19 mouse cellular contexts compared by ENCODE assay signal in the genomic region with DNA sequence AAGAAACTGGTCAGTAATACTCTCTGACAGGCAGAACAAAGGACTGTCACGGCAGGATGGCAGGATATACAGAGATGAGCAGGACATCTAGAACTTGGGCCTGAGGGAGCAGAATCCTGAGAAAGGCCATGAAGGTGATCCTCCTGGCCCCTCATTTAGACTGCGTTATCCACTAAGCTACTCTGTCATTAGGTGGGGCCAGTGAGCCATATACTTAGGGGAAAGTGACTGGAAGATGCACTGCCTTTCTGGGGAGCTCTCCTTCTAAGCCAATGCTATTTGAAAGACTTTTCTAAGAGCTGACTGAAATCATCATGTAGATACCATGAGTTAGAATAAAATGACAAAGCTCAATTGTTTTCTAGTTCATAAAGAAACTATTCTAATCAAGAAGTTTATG. TPM values are rescaled to one million over a fixed set of nuclear protein-coding genes. Genes with fewer than 3 reads are reported as not detected.
A peak's percentile ranks its signal among the peaks of the same experiment; 100 is the strongest.
DNase-seq lines count a peak whose midpoint lies in the region; ATAC-seq and TF ChIP-seq lines count a peak whose summit lies in the region.
"Had no signal": no experiment of that assay in that cellular context is flagged by ENCODE, and none has a peak within 500 bp of the region (broad histone marks: within the 10 kb centered on the region; RNA-seq: fewer than 3 reads in every experiment).

No protein-coding gene starts in this region.

- no peak overlapping the region for H3K4me3 ChIP-seq in forebrain, postnatal 0 days (ENCODE audit: low read depth, low read length)
- H3K4me3 ChIP-seq in forebrain, embryonic 13.5 days, result no peak overlapping the region
- H3K4me3 ChIP-seq in liver, postnatal 0 days (ENCODE audit: low read depth, low read length), result no peak overlapping the region
- no peak overlapping the region for H3K4me3 ChIP-seq in CH12.LX (replicated peaks in 1 of 3; ENCODE audit: low read depth in 2 of 3, low read length in 2 of 3, poor library complexity in 1 of 3)
- H3K4me3 ChIP-seq: erythroblast, embryonic 14.5 days; forebrain, embryonic 15.5 days; kidney, embryonic 15.5 days; limb, embryonic 12.5 days had no signal

- H3K27ac ChIP-seq in forebrain, postnatal 0 days (ENCODE audit: low read depth, low read length), result no peak overlapping the region
- H3K27ac ChIP-seq in forebrain, embryonic 13.5 days, result no peak overlapping the region
- no peak overlapping the region for H3K27ac ChIP-seq in liver, postnatal 0 days (ENCODE audit: low read depth)
- no peak overlapping the region for H3K27ac ChIP-seq in CH12.LX (ENCODE audit: insufficient read depth, low read depth)
- H3K27ac ChIP-seq: forebrain, embryonic 15.5 days; kidney, embryonic 15.5 days; liver, embryonic 14.5 days had no signal

- no peaks in the 10 kb centered on the region for H3K9me3 ChIP-seq in forebrain, postnatal 0 days (ENCODE audit: low read length)
- no peaks in the 10 kb centered on the region for H3K9me3 ChIP-seq in forebrain, embryonic 13.5 days (replicated peaks)
- no peaks in the 10 kb centered on the region for H3K9me3 ChIP-seq in liver, postnatal 0 days (ENCODE audit: low read length)
- H3K9me3 ChIP-seq in CH12.LX (replicated peaks; ENCODE audit: low read length), result no peaks in the 10 kb centered on the region
- H3K9me3 ChIP-seq: forebrain, embryonic 15.5 days; kidney, embryonic 15.5 days; limb, embryonic 12.5 days had no signal

- DNase-seq in forebrain, postnatal 0 days, result no peak
- DNase-seq in liver, postnatal 0 days, result no peak
- DNase-seq in liver (no peak), CH12.LX (ENCODE audit: extremely low read depth) (no peak)
- peak; percentile 15 for DNase-seq in naive thymus-derived CD4-positive, alpha-beta T cell, adult 2 months (ENCODE audit: low read depth)
- no peak for DNase-seq in cerebellum, postnatal 14 days
- DNase-seq: adrenal gland, postnatal 25 days; cerebellum, adult 8-10 months; heart, adult 11 months; midbrain, embryonic 14.5 days; retina, postnatal 1 day; right cerebral cortex, postnatal 4 days; thymus, adult 18-20 months had no signal

- 0 out of 2 replicates have a peak, but pooled peaks have one; percentile 11 for TF ChIP-seq CTCF in forebrain, postnatal 0 days (IDR thresholded peaks at IDR 0.05; ENCODE audit: low read depth)
- peak; percentile 22; the same call in 1 of the 2 replicates for TF ChIP-seq CTCF in liver, postnatal 0 days (IDR thresholded peaks at IDR 0.05; ENCODE audit: low read depth)
- TF ChIP-seq CTCF in CH12.LX (conservative IDR thresholded peaks at IDR 0.05 in 1 of 2, IDR thresholded peaks at IDR 0.05 in 1 of 2; ENCODE audit: low read depth in 2 of 2, low read length in 2 of 2), result peak in 1 of 2 experiments; percentile 41; a peak in 2 of 4 replicates

- no peaks in the 10 kb centered on the region for H3K4me1 ChIP-seq in forebrain, postnatal 0 days (ENCODE audit: insufficient read depth)
- no peaks in the 10 kb centered on the region for H3K4me1 ChIP-seq in forebrain, embryonic 13.5 days
- no peaks in the 10 kb centered on the region for H3K4me1 ChIP-seq in liver, postnatal 0 days (ENCODE audit: insufficient read depth)
- H3K4me1 ChIP-seq in CH12.LX (ENCODE audit: control insufficient read depth in 1 of 2, insufficient read depth in 2 of 2), result no peaks in the 10 kb centered on the region
- H3K4me1 ChIP-seq: forebrain, embryonic 15.5 days; kidney, embryonic 15.5 days had no signal

- H3K9ac ChIP-seq in forebrain, postnatal 0 days, result no peak overlapping the region
- H3K9ac ChIP-seq in forebrain, embryonic 13.5 days, result no peak overlapping the region
- no peak overlapping the region for H3K9ac ChIP-seq in liver, postnatal 0 days (replicated peaks)
- no peak overlapping the region for H3K9ac ChIP-seq in CH12.LX (ENCODE audit: insufficient read depth, low read depth)
- H3K9ac ChIP-seq: forebrain, embryonic 15.5 days; kidney, embryonic 15.5 days; limb, embryonic 12.5 days; liver, embryonic 14.5 days had no signal

- 74% methylated on average over 2 of the region's 2 CpGs for WGBS in forebrain, postnatal 0 days
- 73% methylated on average over 2 of the region's 2 CpGs for WGBS in forebrain, embryonic 13.5 days
- 81% methylated on average over 2 of the region's 2 CpGs for WGBS in liver, postnatal 0 days (ENCODE audit: insufficient replicate concordance)

- H3K36me3 ChIP-seq in forebrain, postnatal 0 days (ENCODE audit: insufficient read depth), result peaks cover 55% of the 10 kb centered on the region
- peaks cover 62% of the 10 kb centered on the region for H3K36me3 ChIP-seq in forebrain, embryonic 13.5 days (ENCODE audit: poor library complexity, severe bottlenecking)
- no peaks in the 10 kb centered on the region for H3K36me3 ChIP-seq in liver, postnatal 0 days (replicated peaks; ENCODE audit: insufficient read depth, low read length)
- peaks cover 46 to 85% of the 10 kb centered on the region in 2 experiments for H3K36me3 ChIP-seq in CH12.LX (replicated peaks in 1 of 2; ENCODE audit: control insufficient read depth in 1 of 2, insufficient read depth in 1 of 2, low read length in 1 of 2)

- TF ChIP-seq POLR2A in CH12.LX (IDR thresholded peaks at IDR 0.05; ENCODE audit: low read depth, low read length), result no peak

- in situ Hi-C loops in CH12.LX (cut with MboI; ENCODE audit: low pct_ligation_motif_present, low pct_unique_long_range_greater_than_20kb, low sequenced_read_pairs), result no loop called here

- TF ChIP-seq EP300 in liver, postnatal 0 days (IDR thresholded peaks at IDR 0.05; ENCODE audit: low read depth), result no peak
- no peak for TF ChIP-seq EP300 in CH12.LX (IDR thresholded peaks at IDR 0.05; ENCODE audit: low read length)

- ATAC-seq in forebrain, postnatal 0 days, result no peak
- ATAC-seq in forebrain, embryonic 13.5 days, result no peak
- ATAC-seq in liver, postnatal 0 days, result no peak
- ATAC-seq: forebrain, embryonic 15.5 days had no signal

- dilution Hi-C loops in CH12.LX (cut with MboI; ENCODE audit: extremely low pct_ligation_motif_present, extremely low pct_unique_long_range_greater_than_20kb, low sequenced_read_pairs), result no loop called here

- H3K27me3 ChIP-seq in forebrain, postnatal 0 days (ENCODE audit: insufficient read depth, low read length), result no peaks in the 10 kb centered on the region
- H3K27me3 ChIP-seq in forebrain, embryonic 13.5 days, result no peaks in the 10 kb centered on the region
- no peaks in the 10 kb centered on the region for H3K27me3 ChIP-seq in liver, postnatal 0 days (ENCODE audit: insufficient read depth, low read length)
- no peaks in the 10 kb centered on the region for H3K27me3 ChIP-seq in CH12.LX (replicated peaks)
- H3K27me3 ChIP-seq: forebrain, embryonic 15.5 days; kidney, embryonic 15.5 days; limb, embryonic 12.5 days had no signal

- peak; percentile 30 for TF ChIP-seq RAD21 in CH12.LX (IDR thresholded peaks at IDR 0.05; ENCODE audit: low read depth, low read length)

- H3K4me2 ChIP-seq in forebrain, postnatal 0 days (ENCODE audit: low read depth), result no peak overlapping the region
- H3K4me2 ChIP-seq in forebrain, embryonic 13.5 days, result no peak overlapping the region
- no peak overlapping the region for H3K4me2 ChIP-seq in liver, postnatal 0 days (ENCODE audit: low read depth, low read length)
- no peak overlapping the region for H3K4me2 ChIP-seq in CH12.LX (ENCODE audit: insufficient read depth, low read depth, poor library complexity, severe bottlenecking)
- H3K4me2 ChIP-seq: forebrain, embryonic 15.5 days; kidney, embryonic 15.5 days; limb, embryonic 12.5 days had no signal

- H3K79me2 ChIP-seq in CH12.LX (replicated peaks; ENCODE audit: control insufficient read depth, extremely low read depth, insufficient read depth, poor library complexity, severe bottlenecking), result no peaks in the 10 kb centered on the region

TF ChIP-seq in CH12.LX, 34 proteins besides CTCF, POLR2A, EP300 and RAD21:
- TF ChIP-seq TBP (conservative IDR thresholded peaks at IDR 0.05; ENCODE audit: low read depth, low read length), result no peak
- TF ChIP-seq RCOR1 (conservative IDR thresholded peaks at IDR 0.05; ENCODE audit: low read depth, low read length), result no peak
- TF ChIP-seq ZC3H11A (IDR thresholded peaks at IDR 0.05; ENCODE audit: low read depth, low read length), result no peak
- TF ChIP-seq MXI1 (IDR thresholded peaks at IDR 0.05; ENCODE audit: low read depth, low read length), result no peak
- TF ChIP-seq MAZ (IDR thresholded peaks at IDR 0.05; ENCODE audit: low read depth, low read length), result no peak
- no peak for TF ChIP-seq POLR2AphosphoS2 (IDR thresholded peaks at IDR 0.05; ENCODE audit: low read depth, low read length)
- no peak for TF ChIP-seq NELFE (IDR thresholded peaks at IDR 0.05; ENCODE audit: low read depth, low read length)
- no peak for TF ChIP-seq GABPA (IDR thresholded peaks at IDR 0.05; ENCODE audit: insufficient replicate concordance, low read depth, low read length)
- TF ChIP-seq UBTF (IDR thresholded peaks at IDR 0.05; ENCODE audit: low read depth, low read length), result no peak
- TF ChIP-seq MYC (IDR thresholded peaks at IDR 0.05; ENCODE audit: low read depth, low read length), result no peak
- no peak for TF ChIP-seq USF2 (conservative IDR thresholded peaks at IDR 0.05; ENCODE audit: low read depth, low read length)
- TF ChIP-seq MAX (IDR thresholded peaks at IDR 0.05; ENCODE audit: low read length), result no peak
- TF ChIP-seq USF1 (IDR thresholded peaks at IDR 0.05; ENCODE audit: low read depth, low read length), result no peak
- no peak for TF ChIP-seq HCFC1 (IDR thresholded peaks at IDR 0.05; ENCODE audit: low read depth, low read length)

RNA-seq across cellular contexts. Expression of gene Myo5c, which starts 21.6 kb away (rescaled TPM):
- 0.10 and 0.31 TPM in 2 replicates for total RNA-seq in forebrain, postnatal 0 days (2014; rRNA removed)
- 0.16 and 0.20 TPM in 2 replicates for polyA plus RNA-seq in forebrain, postnatal 0 days (2015; fragmentation: Nextera tagmentation; extraction: Ambion mirVana)
- polyA plus RNA-seq in forebrain, embryonic 13.5 days (2015; fragmentation: Nextera tagmentation; extraction: Ambion mirVana), result 0.21 and 0.28 TPM in 2 replicates
- polyA plus RNA-seq in liver, postnatal 0 days (2015; fragmentation: Nextera tagmentation; extraction: Ambion mirVana), result 0.33 and 0.48 TPM in 2 replicates
- total RNA-seq in CH12.LX (2012; rRNA removed), result 1.6 and 4.4 TPM in 2 replicates
- total RNA-seq in CH12.LX (2014; rRNA removed), result 3.7 and 3.8 TPM in 2 replicates
- 4.7 and 5.2 TPM in 2 replicates for polyA plus RNA-seq in CH12.LX (2012; ENCODE audit: insufficient read length, low read depth)
- polyA plus RNA-seq: erythroblast, embryonic 14.5 days had no signal
